Mouse (Mus musculus): ENCODE data around the gene Rhov. TPM values are rescaled to one million over a fixed set of nuclear protein-coding genes. Genes with fewer than 3 reads are reported as not detected.

Rhov gene
- polyA plus RNA-seq, 1 experiment from 2014 or later = 2.3 TPM

- WGBS = 56% methylated on average over 3 of the region's 3 CpGs
- Histone ChIP-seq H3K4me1 (ENCODE audit: control insufficient read depth, insufficient read depth, low read length) (peaks cover 5% of the 10 kb centered on the region; the same call in 1 of the 2 replicates), H3K27me3 (ENCODE audit: control insufficient read depth, insufficient read depth, low read length) (no peaks in the 10 kb centered on the region), H3K9me3 (ENCODE audit: control insufficient read depth, low read length) (no peaks in the 10 kb centered on the region), H3K9ac (ENCODE audit: low read length) (no peak overlapping the region), H3K36me3 (ENCODE audit: control insufficient read depth, insufficient read depth, low read length) (no peaks in the 10 kb centered on the region), H3K4me2 (ENCODE audit: low read depth) (no peak overlapping the region), H3K4me3 (ENCODE audit: low read depth, low read length) (no peak overlapping the region), H3K27ac (ENCODE audit: low read depth, low read length) (no peak overlapping the region)
- ATAC-seq (ENCODE audit: insufficient read depth, low FRiP score, low TSS enrichment) (no peak), DNase-seq (ENCODE audit: low spot score) (no peak)
Measured at GRCm38 (mm10) chr2:119304391-119304790, 33.3 kb upstream of the Rhov start.

- H3K27me3 ChIP-seq (ENCODE audit: control insufficient read depth, insufficient read depth, low read length) = no peaks in the 10 kb centered on the region
- no peaks in the 10 kb centered on the region for H3K9me3 ChIP-seq (ENCODE audit: control insufficient read depth, low read length)
- H3K4me3 ChIP-seq (ENCODE audit: low read depth, low read length) = no peak overlapping the region
- ATAC-seq (ENCODE audit: insufficient read depth, low FRiP score, low TSS enrichment) (no peak), DNase-seq (ENCODE audit: low spot score) (no peak)
- 64% methylated on average over 6 of the region's 6 CpGs for WGBS
- H3K4me1 ChIP-seq (ENCODE audit: control insufficient read depth, insufficient read depth, low read length) = peaks cover 5% of the 10 kb centered on the region; the same call in 1 of the 2 replicates
- H3K9ac ChIP-seq (ENCODE audit: low read length) = no peak overlapping the region
- 0 out of 2 replicates have a peak, but pooled peaks cover 2% of the 10 kb centered on the region for H3K36me3 ChIP-seq (ENCODE audit: control insufficient read depth, insufficient read depth, low read length)
- H3K4me2 ChIP-seq (ENCODE audit: low read depth) = no peak overlapping the region
- H3K27ac ChIP-seq (ENCODE audit: low read depth, low read length) = no peak overlapping the region
Measured at GRCm38 (mm10) chr2:119302876-119303275, 31.8 kb upstream of the Rhov start.

- 0 out of 2 replicates have a peak, but pooled peaks cover 4% of the 10 kb centered on the region for H3K36me3 ChIP-seq (ENCODE audit: control insufficient read depth, insufficient read depth, low read length)
- no peak overlapping the region for H3K27ac ChIP-seq (ENCODE audit: low read depth, low read length)
- 50% methylated on average over 7 of the region's 7 CpGs for WGBS
- no peak overlapping the region for H3K4me2 ChIP-seq (ENCODE audit: low read depth)
- ATAC-seq (ENCODE audit: insufficient read depth, low FRiP score, low TSS enrichment) (no peak; the same call in 1 of the 2 replicates), DNase-seq (ENCODE audit: low spot score) (no peak)
- no peak overlapping the region for H3K4me3 ChIP-seq (ENCODE audit: low read depth, low read length)
- no peaks in the 10 kb centered on the region for H3K9me3 ChIP-seq (ENCODE audit: control insufficient read depth, low read length)
- H3K27me3 ChIP-seq (ENCODE audit: control insufficient read depth, insufficient read depth, low read length) = no peaks in the 10 kb centered on the region
- no peak overlapping the region for H3K9ac ChIP-seq (ENCODE audit: low read length)
- H3K4me1 ChIP-seq (ENCODE audit: control insufficient read depth, insufficient read depth, low read length) = peaks cover 5% of the 10 kb centered on the region; the same call in 1 of the 2 replicates
Measured at GRCm38 (mm10) chr2:119300819-119301493, 29.9 kb upstream of the Rhov start.

- Histone ChIP-seq H3K4me3 (ENCODE audit: low read depth, low read length) (no peak overlapping the region), H3K27me3 (ENCODE audit: control insufficient read depth, insufficient read depth, low read length) (no peaks in the 10 kb centered on the region), H3K27ac (ENCODE audit: low read depth, low read length) (peak overlapping the region; percentile 60; the same call in 1 of the 2 replicates)
Measured at GRCm38 (mm10) chr2:119299981-119300818, 29.1 kb upstream of the Rhov start.

GRCm38 (mm10) chr2:119298839-119299238, 27.8 kb upstream of the Rhov start:
- peaks cover 7% of the 10 kb centered on the region; the same call in 1 of the 2 replicates for H3K36me3 ChIP-seq (ENCODE audit: control insufficient read depth, insufficient read depth, low read length)
- peaks cover 5% of the 10 kb centered on the region; the same call in 1 of the 2 replicates for H3K4me1 ChIP-seq (ENCODE audit: control insufficient read depth, insufficient read depth, low read length)
- no peaks in the 10 kb centered on the region for H3K27me3 ChIP-seq (ENCODE audit: control insufficient read depth, insufficient read depth, low read length)
- no peak overlapping the region for H3K4me3 ChIP-seq (ENCODE audit: low read depth, low read length)
- no peak overlapping the region for H3K27ac ChIP-seq (ENCODE audit: low read depth, low read length)
- H3K9ac ChIP-seq (ENCODE audit: low read length) = no peak overlapping the region
- no peak for DNase-seq (ENCODE audit: low spot score)
- 88% methylated on average over 2 of the region's 2 CpGs for WGBS
- H3K4me2 ChIP-seq (ENCODE audit: low read depth) = no peak overlapping the region
- no peak for ATAC-seq (ENCODE audit: insufficient read depth, low FRiP score, low TSS enrichment)
- H3K9me3 ChIP-seq (ENCODE audit: control insufficient read depth, low read length) = no peaks in the 10 kb centered on the region

More at GRCm38 (mm10) chr2:119299981-119300818, 29.1 kb upstream of the Rhov start:
- Histone ChIP-seq H3K36me3 (ENCODE audit: control insufficient read depth, insufficient read depth, low read length) (0 out of 2 replicates have a peak, but pooled peaks cover 4% of the 10 kb centered on the region), H3K9ac (ENCODE audit: low read length) (0 out of 2 replicates have a peak overlapping the region, but pooled peaks have one; percentile 11), H3K4me1 (ENCODE audit: control insufficient read depth, insufficient read depth, low read length) (peaks cover 5% of the 10 kb centered on the region; the same call in 1 of the 2 replicates), H3K9me3 (ENCODE audit: control insufficient read depth, low read length) (no peaks in the 10 kb centered on the region), H3K4me2 (ENCODE audit: low read depth) (peak overlapping the region; percentile 32)
- 8% methylated on average over 13 of the region's 15 CpGs for WGBS
- ATAC-seq (ENCODE audit: insufficient read depth, low FRiP score, low TSS enrichment) (peak; percentile 81), DNase-seq (ENCODE audit: low spot score) (peak; percentile 84)

- DNase-seq (ENCODE audit: low spot score) (peak; percentile 68), ATAC-seq (ENCODE audit: insufficient read depth, low FRiP score, low TSS enrichment) (no peak)
- Histone ChIP-seq H3K4me3 (ENCODE audit: low read depth, low read length) (no peak overlapping the region), H3K4me1 (ENCODE audit: control insufficient read depth, insufficient read depth, low read length) (peaks cover 5% of the 10 kb centered on the region; the same call in 1 of the 2 replicates), H3K27ac (ENCODE audit: low read depth, low read length) (no peak overlapping the region), H3K9ac (ENCODE audit: low read length) (no peak overlapping the region), H3K27me3 (ENCODE audit: control insufficient read depth, insufficient read depth, low read length) (no peaks in the 10 kb centered on the region), H3K9me3 (ENCODE audit: control insufficient read depth, low read length) (no peaks in the 10 kb centered on the region), H3K36me3 (ENCODE audit: control insufficient read depth, insufficient read depth, low read length) (peaks cover 10% of the 10 kb centered on the region; the same call in 1 of the 2 replicates), H3K4me2 (ENCODE audit: low read depth) (no peak overlapping the region)
- WGBS = 53% methylated on average over 5 of the region's 5 CpGs
Measured at GRCm38 (mm10) chr2:119298330-119298729, 27.3 kb upstream of the Rhov start.

- ATAC-seq (ENCODE audit: insufficient read depth, low FRiP score, low TSS enrichment) (no peak), DNase-seq (ENCODE audit: low spot score) (no peak)
- 91% methylated on average over 19 of the region's 19 CpGs for WGBS
- Histone ChIP-seq H3K9me3 (ENCODE audit: control insufficient read depth, low read length) (no peaks in the 10 kb centered on the region), H3K9ac (ENCODE audit: low read length) (no peak overlapping the region), H3K36me3 (ENCODE audit: control insufficient read depth, insufficient read depth, low read length) (peaks cover 12% of the 10 kb centered on the region), H3K27ac (ENCODE audit: low read depth, low read length) (no peak overlapping the region), H3K4me2 (ENCODE audit: low read depth) (no peak overlapping the region), H3K27me3 (ENCODE audit: control insufficient read depth, insufficient read depth, low read length) (no peaks in the 10 kb centered on the region), H3K4me1 (ENCODE audit: control insufficient read depth, insufficient read depth, low read length) (peaks cover 5% of the 10 kb centered on the region; the same call in 1 of the 2 replicates), H3K4me3 (ENCODE audit: low read depth, low read length) (no peak overlapping the region)
Measured at GRCm38 (mm10) chr2:119297506-119297905, 26.4 kb upstream of the Rhov start.

- Histone ChIP-seq H3K4me1 (ENCODE audit: control insufficient read depth, insufficient read depth, low read length) (peaks cover 5% of the 10 kb centered on the region; the same call in 1 of the 2 replicates), H3K9me3 (ENCODE audit: control insufficient read depth, low read length) (no peaks in the 10 kb centered on the region), H3K36me3 (ENCODE audit: control insufficient read depth, insufficient read depth, low read length) (peaks cover 14% of the 10 kb centered on the region), H3K27ac (ENCODE audit: low read depth, low read length) (no peak overlapping the region), H3K4me2 (ENCODE audit: low read depth) (no peak overlapping the region), H3K27me3 (ENCODE audit: control insufficient read depth, insufficient read depth, low read length) (no peaks in the 10 kb centered on the region), H3K9ac (ENCODE audit: low read length) (no peak overlapping the region), H3K4me3 (ENCODE audit: low read depth, low read length) (no peak overlapping the region)
- DNase-seq (ENCODE audit: low spot score) (no peak), ATAC-seq (ENCODE audit: insufficient read depth, low FRiP score, low TSS enrichment) (no peak)
- WGBS = 95% methylated on average over 12 of the region's 12 CpGs
Measured at GRCm38 (mm10) chr2:119296756-119297155, 25.7 kb upstream of the Rhov start.
